Mouse (Mus musculus) gastrocnemius, postnatal 10 days (tissue): Measurements from ENCODE around the gene Abcg8. TPM values are rescaled to one million over a fixed set of nuclear protein-coding genes. Genes with fewer than 3 reads are reported as not detected.

ENCODE experiments used
- DNase-seq: peaks from one replicate; pipeline ENCODE4 v3.0.0; 2021; ENCODE audit warnings: mixed read lengths
- total RNA-seq, 2 experiments: library from RNA; stranded (reverse); gene quantifications; 2 replicates each; pipeline ENCODE4 v1.2.3; 2021

The Abcg8 gene
- total RNA-seq, 2 experiments from 2014 or later, result not detected

DNA sequence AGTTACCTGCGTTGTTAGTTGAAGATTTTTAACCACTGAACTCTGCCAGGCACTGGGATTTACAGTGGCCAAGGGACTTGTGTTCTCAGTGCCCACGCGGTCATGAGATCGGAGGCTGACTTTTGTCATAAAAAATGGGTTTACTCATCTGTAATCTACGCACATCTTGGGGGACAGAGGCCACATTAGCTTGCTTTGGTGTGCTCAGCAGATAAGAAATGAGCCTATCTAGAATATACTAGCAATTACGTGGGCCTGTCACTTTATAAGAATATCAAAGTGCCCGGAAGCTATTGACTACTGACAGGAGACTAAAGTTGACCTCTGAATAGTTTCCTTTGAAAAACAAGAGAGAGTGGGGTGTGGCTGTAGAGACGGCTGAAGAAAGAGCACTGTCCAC lies 17.2 kb upstream of the Abcg8 start:
- DNase-seq, result no peak

DNA sequence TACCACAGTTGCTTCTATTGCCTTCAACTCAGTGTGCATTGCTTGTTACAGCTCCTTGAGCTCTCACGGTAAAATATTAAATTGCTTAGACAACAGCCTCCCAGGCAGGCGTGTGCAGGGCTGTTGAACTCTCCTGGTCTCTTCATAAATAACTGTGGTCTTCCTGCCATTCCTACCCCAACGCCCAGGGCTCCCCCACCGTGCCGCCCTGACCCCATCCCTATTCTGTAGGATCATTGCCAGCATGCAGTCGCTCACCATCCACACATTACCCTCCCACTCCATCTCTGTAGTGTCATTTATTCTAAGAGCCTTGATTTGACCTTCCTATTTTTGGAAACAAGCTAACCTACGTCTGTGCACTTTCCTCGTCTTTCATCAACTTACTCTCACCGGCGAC lies 11.0 kb upstream of the Abcg8 start:
- DNase-seq, result no peak

DNA sequence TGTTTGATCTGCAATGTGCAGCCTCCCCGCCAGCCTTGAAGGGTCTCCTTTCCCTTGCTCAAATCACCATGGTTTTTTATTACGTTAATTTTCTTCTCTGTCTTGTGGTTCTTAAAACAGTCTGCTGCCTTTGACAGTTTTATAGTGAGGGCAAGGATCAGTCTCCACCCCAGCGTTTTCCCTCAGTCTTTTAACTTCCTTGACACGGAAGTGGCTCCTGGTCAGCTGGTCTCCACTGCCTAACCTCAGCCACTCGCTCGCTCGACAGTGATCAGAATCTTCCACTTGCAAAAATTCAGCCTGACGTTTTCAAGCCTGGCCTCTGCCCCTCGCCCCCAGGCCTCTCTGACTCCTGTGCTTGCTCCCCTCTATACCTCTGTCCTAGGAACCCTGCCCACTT lies 10.4 kb upstream of the Abcg8 start:
- no peak for DNase-seq

DNA sequence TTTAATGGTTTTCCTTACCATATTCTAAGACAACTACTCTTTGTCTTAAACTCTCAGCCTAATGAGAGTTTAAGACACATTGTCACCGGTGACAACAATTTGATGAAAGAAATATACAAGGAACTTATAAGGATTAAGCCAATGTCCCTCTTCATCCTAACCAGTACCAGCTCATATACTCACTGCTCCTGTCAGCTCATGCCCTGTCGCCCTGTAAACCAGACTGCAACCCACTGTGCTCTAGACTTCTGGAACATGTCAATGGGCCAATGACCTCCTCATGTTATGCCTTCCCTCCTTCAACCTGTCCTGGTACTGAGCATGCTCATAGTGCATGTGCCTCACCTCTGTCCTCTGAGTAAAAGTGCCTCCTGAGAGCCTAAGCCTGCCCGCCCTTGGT lies 8.3 kb upstream of the Abcg8 start:
- DNase-seq, result no peak

DNA sequence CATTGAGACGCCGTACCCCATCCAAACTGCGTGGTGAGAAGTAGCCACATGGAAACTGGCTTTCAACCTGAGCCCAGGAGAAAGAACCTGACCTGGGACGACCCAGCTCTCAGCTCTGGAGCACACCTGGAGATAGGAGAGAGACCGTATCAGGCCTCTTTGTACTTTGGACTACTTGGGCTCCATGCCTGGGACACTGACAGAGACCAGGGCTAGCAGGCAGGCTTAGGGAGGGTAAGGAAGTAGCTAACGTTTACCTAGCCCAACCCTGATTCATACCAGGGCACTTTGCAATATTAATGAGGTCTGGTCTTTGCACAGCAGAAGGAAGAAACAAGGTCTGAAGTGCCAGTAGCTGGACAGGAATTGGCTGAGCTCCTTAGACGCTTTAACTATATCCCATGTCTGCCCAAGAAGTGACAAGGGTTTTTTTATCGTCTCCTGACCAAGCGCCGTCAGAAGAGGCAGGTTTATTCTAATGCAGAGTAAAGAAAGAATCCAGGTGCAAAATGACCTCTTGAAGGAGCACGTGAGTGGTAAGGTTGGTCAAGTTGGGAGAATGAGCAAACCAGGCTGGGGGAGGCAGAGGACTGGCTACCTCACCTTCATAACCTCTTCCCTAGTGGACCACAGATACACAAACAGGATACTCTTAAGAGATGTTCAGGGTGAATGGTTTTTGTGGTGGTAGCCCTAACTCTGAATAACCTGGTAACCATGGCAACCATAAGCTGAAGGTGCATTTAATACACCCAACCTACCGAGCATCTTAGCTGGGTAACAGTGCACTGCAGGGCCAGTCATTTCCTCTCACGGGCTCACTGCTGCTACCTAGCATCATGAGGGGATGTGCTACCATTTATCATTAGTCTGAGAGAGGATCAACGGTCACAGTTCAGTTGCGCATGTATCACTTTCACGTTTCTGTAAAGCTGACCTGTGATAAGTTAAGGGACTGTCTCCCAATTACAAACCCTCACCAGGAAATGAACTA lies 3.4 kb upstream of the Abcg8 start:
- DNase-seq, result no peak

DNA sequence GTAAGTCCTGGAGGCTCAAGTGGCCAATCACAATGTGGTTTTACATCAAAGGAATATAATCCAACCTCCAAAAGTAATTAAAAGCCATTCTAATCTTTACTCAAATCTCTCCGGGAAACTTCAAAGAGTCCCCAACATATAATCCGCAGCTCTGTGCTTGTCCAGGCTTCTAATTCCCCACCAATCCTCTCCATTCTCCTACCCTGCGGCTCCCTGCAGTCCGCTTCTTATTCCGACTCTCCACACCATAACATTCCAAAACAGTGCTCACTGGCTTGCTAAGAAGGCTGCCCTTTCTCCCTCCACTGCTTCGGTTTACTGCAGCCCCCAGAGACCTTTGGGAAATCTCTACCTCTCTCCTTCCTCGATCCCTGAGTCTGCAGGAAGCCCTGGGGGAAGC lies 2.1 kb upstream of the Abcg8 start:
- no peak for DNase-seq

DNA sequence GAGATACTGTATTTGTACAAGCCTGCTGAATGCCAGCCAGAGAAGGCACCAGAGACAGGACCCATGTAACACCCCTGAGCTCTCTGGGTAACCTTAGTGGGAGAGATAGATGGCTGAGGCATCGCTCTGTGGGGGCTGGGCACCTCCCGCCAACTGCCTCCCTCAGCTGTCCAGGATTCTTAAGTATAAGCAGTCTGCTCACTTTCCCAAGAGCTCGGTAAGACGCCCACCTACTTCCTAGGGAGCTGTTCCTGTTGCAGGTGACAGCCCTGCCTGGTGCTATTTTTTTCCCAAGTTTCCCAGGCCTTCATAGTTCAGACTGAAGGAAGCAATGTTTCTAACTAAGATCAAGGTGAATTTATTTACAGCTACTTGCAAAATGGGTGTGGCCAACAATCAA lies 898 bp upstream of the Abcg8 start:
- no peak for DNase-seq

DNA sequence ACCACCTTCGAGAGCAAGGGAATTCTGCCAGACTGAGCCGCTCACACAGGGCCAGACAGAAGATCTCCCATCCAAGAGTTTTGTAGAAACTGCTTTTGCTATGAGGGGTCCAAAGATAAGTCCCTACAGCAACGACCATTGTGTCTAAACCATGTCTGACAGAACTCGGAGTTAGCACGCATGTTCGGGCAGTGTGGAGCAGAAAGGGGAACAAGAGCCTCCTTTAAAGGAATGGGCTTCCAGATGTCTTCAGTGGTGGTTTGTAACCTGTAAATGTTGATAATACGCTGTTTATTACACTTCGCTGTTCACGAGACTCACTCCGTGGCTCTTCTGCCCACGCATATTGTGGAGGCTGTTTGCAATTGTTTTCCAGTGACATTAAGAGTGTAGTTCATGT lies 1.5 kb downstream of the Abcg8 start:
- no peak for DNase-seq

DNA sequence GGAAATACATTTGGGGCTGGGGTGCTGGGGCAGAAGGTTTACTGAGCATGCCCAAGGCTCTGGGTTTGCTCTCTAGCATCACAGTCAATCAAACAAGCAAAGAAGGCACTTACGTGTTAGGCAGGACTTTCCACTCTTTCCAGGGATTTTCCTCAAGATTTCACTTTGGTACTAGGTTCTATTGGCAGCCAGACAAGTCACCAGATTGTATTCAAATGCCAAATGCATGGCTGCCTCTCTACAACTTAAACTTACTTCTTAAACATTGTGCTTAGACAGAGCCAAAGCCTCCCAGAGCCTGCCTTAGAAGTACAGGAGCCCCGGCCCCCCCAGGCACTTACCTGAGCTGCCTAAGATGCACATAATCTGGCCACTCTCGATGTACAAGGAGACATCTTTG lies 5.6 kb downstream of the Abcg8 start:
- no peak for DNase-seq

DNA sequence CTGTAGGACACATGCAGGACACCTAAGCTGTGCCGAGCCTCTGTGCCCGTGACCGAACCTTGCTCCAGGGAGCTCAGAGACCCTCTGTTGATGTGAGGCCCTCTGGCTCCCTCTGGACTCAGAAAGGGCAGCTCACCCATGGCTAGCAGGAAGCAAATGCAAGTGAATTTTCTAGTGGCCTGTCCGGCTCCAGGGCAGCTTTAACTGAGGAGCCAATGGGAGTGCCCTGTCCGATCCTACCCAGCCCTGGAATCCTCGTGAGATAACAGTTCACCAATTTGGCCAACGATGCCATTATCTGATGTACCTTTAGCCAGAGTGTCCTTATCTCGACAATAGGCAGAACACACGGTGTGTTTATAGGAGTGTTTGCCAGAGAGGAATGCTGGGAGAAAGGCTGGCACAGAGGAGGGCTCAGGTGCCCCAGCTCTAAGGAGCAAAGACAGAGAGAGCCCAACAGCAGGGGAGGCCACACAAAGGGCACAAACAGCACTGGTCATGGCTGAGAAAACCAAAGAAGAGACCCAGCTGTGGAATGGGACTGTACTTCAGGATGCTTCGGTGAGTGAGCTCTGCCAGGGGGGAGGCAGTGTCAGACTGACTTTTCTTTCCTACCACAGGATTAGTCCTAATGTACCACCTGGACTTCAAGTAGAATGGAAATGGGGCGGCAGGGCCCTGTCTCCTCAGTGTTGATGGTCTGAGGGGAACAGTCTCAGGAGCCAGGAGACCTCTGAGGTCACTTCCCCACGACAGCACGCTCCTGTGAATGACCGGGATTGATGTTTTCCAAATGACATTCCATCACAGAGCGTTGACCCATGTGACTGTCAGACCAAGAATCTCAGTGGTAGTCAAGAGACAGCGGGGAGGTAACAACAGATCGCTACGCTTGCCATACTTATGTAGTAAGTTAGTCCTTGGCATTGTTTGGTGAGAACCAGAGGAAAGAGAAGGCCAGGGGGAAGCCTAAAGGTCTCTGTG lies 6.9 kb downstream of the Abcg8 start, which contains the start of gene Abcg5:
TSS of gene Abcg5 (minus strand) at position 278 of the 984 bp plus-strand sequence.
- DNase-seq, result no peak

DNA sequence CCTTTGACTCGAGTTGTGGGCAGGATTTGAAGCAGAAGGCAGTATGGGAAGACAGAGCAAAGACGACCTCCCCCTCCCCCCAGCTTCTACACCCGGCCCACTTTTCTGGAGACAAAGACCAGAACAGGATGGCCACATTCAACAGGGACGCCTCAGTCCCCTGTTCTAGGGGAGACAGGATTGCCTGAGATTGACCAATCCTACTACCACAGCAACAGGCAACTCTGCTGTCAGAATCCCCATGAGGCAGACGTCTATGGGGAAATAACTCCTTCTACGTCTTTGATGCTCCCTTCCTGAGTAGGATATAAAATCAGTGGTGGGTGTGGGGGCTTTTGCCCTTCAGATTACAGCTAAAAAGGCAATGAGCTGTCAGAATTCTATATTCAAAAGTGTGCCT lies 8.2 kb downstream of the Abcg8 start:
- no peak for DNase-seq

DNA sequence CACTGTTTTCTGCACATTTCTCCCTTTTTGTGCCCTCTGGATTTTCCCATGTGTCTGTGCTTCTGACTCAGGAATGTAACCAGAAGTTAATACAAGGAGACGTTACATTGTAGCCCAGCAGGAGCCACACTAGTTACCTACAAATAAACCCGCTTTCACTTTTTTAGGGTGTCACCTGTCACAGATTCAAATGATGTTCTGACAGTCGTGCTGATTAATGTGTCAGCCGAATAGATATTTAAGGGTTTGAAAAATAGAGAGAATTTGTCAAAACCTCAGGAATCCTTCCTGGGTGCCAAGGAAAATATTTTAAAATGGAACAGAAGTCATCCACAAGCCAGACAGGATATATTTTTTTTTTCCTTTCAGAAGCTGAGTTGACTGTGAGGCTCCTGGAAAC lies 9.2 kb downstream of the Abcg8 start:
- DNase-seq, result no peak

DNA sequence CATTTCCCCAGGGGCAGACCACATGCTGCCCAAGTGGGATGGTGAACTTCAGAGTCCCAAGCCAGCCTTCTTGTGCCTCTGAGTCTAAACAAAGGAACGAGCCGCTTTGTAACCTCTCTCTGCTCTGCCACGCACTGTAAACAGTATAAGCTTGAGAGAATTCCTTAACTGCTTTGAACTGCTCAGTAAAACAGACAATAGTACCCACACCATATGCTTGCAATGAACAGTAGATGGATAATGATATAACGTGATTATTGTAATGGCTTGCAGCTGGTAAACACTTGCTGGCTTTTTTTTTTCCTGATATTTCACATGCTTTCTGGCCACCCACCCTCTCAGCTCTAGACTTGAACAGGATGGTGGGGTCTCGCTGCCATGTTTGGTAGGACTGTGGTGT lies 11.9 kb downstream of the Abcg8 start:
- DNase-seq, result no peak

DNA sequence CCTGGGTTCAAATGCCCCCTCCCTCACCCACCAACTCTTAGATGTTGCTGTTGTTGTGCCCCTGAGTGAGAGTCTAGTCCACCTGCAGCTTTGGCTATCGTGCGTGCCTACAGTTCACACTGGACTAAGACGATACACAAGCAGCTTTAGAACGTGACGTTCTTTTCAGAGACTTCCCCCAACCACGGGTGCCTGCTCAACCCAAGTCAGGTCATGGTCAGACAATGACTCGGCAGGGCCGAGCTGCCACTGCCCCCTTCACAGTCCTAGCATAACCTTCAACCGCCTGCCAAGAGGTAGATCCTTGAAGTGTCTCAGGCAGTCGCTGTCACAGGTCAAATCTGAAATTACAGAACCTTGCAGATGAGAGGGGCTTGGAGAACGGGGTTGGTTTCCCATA lies 12.7 kb downstream of the Abcg8 start:
- no peak for DNase-seq

DNA sequence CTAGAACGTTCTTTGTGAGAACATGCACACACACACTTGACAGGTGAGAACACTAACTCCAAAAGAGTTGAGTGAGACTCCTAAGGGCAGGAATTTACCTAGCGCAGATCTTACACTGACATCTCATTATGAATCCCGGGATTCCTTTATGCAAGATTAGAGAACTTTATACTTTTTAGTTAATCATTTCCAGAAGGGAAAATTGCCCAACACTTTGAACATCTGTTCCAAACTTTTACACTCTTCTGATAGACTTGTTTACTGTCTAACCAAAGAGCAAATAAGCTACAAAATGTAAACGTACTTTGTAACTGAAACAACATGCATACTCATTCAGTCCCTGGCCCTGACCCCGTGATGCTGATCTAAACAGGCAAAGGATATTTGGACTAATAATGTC lies 13.2 kb downstream of the Abcg8 start:
- no peak for DNase-seq

DNA sequence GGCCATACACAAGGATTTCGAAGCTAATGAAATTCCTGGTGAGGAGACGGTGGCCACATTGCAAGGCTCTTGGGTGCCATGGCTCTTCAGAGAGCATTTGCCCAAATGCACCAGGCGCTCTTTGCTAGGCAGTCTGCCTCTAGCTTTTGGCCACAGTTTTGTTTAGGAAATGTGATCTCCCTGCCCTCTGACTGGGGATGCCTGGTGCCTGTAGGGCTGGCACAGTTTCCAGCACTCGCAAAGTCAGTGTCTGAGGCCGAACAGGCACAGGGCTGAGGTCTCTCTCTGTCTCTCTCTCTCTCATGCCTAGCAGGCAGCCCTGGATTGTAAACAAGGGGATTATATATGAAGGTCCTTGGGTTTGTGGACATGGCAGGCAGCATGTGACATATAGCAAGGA lies 14.0 kb downstream of the Abcg8 start:
- peak; percentile 43 for DNase-seq

DNA sequence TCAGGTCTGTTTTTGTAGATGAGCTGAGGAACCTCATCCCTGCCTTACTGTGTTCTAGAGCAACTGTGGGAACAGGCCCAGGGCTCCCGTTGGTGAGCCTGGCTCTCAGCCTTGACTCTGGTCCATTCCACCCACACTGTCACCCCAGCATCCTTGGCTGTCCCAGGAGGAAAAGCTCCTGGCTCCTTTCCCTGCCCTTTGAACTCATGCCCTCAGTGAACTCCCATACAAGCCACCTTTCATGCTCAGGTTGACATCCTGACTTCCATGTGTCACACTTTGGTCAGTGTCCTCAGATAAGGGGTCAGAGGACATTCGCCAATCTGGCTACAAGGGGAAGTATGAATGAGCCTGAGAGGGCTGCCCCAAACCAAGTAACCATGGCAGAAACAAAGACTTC lies 17.6 kb downstream of the Abcg8 start:
- DNase-seq, result no peak

DNA sequence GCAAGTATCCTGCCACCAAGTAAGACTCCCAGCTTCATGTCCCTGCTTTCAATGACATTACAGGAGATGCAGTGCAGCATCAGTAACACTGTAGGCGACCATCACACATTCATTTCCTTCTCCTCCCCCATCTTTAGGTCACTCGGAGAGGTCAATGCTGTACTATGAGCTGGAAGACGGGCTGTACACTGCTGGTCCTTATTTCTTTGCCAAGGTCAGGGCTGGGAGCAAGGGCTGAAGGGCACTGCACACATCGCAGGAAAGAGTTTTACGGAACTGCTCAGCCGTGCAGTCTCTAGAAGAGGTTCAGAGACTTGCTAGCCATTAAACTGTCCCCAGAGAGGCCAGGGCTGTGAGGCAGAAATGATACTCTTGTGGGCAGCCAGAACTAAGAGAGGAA lies 20.4 kb downstream of the Abcg8 start:
- DNase-seq, result no peak

DNA sequence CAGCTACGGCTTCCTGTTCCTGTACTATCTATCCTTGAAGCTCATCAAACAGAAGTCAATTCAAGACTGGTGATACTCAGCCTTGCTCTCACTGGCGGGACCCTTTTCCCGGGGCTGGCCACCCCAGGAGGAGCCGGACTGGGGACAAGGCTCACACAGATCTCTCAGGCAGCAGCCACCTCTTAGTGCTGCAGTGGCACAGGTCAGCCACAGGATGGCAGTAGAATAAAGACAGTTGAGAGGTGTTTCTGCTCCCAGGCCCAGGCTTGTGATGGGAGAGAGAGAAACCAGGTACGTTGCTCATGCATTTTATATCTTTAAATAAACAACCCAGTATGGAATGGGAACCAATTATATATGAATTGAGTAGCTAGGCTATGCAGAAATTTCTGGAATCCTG lies 22.6 kb downstream of the Abcg8 start:
- DNase-seq, result peak; percentile 38

DNA sequence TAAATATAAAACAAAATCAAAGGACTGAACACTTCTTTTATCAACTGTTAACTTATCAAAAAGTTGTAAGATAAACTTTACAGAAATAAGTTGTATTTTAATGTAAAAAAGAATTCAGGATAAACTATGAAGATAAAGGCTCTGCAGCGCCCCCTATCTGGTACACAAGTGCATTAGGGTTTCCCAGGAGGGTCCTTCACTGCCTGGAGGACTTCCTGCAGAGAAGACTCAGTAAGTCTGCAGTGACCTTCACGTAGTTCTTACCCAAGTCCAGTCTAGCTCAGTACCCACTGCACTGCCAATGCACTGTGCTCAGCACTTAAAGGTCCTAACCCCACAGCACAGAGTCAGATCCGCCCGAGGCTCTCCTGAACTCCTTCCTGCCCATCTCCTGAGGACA lies 31.3 kb downstream of the Abcg8 start:
- DNase-seq, result no peak

DNA sequence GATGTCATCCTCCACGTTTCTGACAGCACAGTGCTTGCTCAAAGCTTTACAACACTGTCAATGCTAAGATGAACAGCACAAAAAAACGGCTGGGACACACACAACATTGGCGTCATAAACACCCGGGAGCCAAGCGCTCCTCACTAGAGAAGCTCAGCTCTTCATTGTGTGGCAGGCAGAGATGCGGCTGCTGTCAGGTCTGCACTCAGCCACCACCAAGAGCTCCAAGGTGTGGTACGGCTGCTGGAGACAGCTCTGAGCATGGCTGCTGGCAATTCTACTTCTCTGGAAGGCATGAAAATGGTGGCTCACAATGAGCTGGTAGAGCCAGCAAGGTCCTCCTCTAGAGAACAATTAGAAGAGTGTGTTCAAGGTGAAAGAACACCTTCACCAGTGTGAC lies 32.7 kb downstream of the Abcg8 start:
- no peak for DNase-seq

DNA sequence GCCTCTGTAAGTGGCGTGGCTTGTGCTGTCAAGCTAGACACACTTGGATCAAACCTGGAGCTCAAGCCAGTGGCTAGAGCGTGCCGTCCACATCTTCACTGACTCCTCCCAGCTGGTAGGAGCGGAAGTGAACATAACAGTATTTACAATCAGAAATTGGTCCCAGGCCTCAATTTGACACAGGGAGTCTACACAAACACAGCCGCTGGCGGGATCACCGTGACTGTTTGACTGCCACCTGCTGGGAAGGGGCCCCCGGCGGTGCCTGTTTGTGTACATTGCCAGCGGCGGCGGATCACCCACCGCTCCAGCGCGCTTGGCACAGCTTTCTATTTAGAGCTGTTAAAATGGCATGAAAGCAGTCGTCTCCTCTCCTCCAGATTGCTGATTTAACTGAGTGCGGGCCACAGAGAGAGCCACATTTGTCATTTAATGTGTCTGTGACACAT lies 33.3 kb downstream of the Abcg8 start:
- DNase-seq, result no peak

DNA sequence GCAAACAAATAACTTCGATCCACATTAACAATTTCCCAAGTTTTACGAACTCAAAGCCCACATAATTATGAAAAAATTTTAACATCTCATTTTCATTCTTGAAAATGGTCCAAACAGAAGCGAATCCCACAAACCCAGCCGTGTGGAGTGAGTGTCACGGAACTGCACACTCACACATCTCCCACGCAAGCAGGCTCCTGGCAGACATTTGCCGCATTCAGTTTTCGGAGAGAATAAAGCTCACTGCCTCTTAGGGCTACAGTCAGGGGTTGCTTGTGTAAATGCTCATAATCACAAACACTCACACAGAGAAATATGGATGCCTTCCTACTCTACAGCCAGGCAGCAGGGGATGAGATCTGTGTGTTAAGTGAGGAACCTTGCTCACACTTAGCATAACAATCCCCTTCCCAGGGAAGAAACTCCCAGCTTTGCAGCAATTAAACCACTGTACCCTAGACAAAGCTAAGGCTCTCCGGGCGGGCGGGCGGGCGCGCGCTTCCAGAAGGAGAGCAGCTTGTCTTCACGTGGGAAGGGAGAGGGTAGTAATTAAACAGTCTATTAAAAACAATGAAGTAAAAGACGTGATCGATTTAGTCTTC lies 37.6 kb downstream of the Abcg8 start:
- DNase-seq, result no peak
